Mouse (Mus musculus) ovary, adult 2 months (tissue): ENCODE measurements around the gene Rapsn. TPM values are rescaled to one million over a fixed set of nuclear protein-coding genes. Genes with fewer than 3 reads are reported as not detected.

Experiments used
- polyA plus RNA-seq: library from polyadenylated mRNA; depleted of rRNA; stranded (reverse); fragments of >200 nt; gene quantifications from 2 replicates; pipeline ENCODE4 v1.2.3, GENCODE M21; 2012; rRNA removed

Rapsn gene
- 11.2 and 11.7 TPM in 2 replicates for polyA plus RNA-seq

DNA sequence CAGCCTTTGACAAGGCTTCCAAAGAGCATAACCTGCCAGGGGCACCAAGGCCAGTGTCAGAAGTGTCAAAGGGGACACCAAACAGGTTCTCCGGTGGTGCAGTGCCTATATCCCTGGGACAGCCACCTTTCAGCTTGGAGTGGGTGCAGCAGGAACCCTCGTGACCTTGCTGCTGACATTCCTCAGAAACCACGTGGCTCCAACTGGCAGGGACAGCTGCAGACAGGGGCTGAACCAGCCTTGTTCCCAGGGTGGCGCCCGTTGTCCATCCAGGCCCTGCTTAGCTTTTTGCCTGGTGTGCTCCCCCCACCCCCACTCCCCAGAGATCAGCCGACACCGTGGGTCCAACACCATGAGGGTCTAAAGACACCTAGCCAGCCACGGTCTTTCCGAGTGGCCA lies at the start of gene Rapsn:
Rapsn (plus strand) TSS at position 236 of the 400 bp plus-strand sequence.

DNA sequence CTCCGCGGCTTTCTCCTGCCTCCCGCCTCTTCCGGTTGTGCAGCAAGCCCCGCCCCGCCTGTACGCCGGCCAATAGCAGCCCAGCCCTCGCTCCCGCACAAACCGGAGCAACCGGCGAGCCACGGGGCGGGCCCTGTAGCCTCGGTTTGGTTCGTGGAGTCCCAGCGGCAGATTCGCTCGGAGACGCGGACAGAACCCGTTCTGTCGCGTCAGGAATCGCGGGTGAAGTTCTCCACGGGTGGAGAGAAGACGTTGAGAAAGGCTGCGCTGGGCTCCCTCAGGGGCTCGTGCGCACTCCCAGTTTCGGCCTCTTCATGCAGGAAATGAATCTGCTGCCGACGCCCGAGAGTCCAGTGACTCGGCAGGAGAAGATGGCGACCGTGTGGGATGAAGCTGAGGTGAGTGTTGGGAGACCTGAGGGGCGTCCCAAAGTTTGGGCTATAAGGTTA lies 18.5 kb downstream of the Rapsn start, which contains the start of gene Psmc3:
Psmc3 (plus strand) TSS at position 76 of the 449 bp plus-strand sequence.

DNA sequence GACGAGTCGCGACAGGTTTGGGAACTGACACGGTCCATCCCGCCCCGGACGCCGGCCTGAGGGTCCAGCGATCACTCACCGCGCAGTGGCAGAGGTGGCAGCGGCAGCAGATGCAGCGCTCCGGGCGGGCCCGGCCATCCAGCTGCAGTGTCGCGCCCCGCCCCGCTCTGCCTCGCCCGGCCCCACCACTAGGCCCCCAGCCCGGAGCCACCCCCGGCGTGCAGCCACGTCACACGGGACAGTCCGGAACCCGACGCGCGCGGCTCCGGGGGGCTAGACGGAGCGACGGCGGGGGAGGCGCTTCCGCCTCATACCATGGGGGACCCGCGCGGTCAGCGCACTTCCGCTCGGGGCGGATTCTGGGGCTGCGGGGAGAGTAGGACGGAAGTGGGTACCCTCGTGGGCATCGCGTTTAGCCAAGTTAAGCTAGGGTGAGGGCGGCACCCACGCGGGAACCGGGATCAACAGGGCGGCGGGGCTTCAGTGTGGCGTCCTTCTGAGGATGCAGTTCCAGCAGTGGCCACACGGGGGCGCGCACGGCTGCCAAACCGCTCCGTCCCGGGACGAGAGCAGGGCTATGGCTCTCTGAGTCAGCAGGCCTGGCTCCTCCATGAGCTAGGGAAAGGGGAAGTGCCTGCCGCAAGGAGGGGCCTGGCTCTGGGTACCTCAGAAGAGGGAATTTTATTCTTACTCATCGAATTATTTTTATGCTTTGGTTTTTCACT lies 34.8 kb downstream of the Rapsn start, which contains the start of gene Slc39a13:
Slc39a13 (minus strand) TSS at position 342 of the 725 bp plus-strand sequence.

DNA sequence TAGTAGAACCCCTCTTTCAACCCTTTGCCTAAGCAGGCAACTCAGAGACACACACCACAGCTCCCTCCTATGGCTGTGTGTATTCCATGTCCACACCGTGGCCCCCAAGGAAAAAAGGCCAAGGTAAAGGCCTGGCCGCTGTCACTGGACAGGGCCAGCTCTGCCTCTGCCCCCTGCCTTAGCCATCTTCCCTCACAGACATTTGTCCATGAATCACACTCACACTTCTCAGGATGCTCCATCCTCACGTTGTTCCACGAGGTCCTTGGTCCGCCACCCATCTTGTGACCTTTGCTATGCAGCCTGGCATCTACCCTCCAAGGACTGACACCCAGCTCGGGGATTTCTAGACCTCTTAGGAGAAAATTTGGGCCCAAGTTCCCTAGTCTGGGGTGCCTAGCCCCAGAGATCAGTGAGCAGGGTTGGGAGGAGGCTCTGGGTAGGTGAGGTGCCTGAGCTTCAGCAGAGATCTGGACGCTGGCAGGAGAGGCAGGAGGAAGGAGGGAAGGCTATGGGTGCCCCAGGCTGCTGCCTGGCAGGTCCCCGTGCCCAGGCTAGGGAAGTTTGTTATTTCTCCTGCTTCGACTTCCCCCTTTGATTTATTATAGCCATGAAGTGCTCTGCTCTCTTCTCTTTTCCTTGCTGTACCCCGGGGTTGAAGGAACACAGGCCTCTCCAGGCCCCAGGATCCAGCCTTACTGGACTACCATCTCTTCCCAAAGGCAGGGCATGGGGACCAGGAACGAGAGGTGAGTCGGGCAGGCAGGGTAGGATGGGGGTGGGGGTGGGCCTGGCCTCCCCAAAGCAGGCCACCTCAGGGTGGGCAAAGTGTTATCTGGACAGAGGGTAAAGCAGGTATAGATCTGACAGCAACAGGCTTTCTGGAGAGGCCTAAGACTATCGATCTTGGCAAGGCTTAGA lies 46.6 kb downstream of the Rapsn start, which contains the start of gene Spi1:
Spi1 (plus strand) TSS at position 616 of the 921 bp plus-strand sequence.

Other genes with a start within 250 kb of the Rapsn start
- gene Mtch2, start 188.5 kb upstream of the Rapsn start, polyA plus RNA-seq, result 29.7 and 42.1 TPM in 2 replicates
- gene C1qtnf4, start 149.8 kb upstream of the Rapsn start, polyA plus RNA-seq, result 16.5 and 19.4 TPM in 2 replicates
- 23.7 and 26.8 TPM in 2 replicates for gene Kbtbd4, start 130.9 kb upstream of the Rapsn start, polyA plus RNA-seq
- 134 and 165 TPM in 2 replicates for gene Ndufs3, start 130.8 kb upstream of the Rapsn start, polyA plus RNA-seq
- 49.9 and 75.3 TPM in 2 replicates for gene Celf1, start 95.2 kb upstream of the Rapsn start, polyA plus RNA-seq
- gene Psmc3, start 18.4 kb downstream of the Rapsn start, polyA plus RNA-seq, result 106 and 121 TPM in 2 replicates
- 86.0 and 100 TPM in 2 replicates for gene Slc39a13, start 34.8 kb downstream of the Rapsn start, polyA plus RNA-seq
- 20.2 and 34.1 TPM in 2 replicates for gene Spi1, start 46.8 kb downstream of the Rapsn start, polyA plus RNA-seq
- gene Mybpc3, start 82.5 kb downstream of the Rapsn start, polyA plus RNA-seq, result 8.8 and 14.9 TPM in 2 replicates
- 11.5 and 13.8 TPM in 2 replicates for gene Madd, start 148.2 kb downstream of the Rapsn start, polyA plus RNA-seq
- gene Nr1h3, start 167.2 kb downstream of the Rapsn start, polyA plus RNA-seq, result 28.2 and 28.9 TPM in 2 replicates
- gene Acp2, start 167.3 kb downstream of the Rapsn start, polyA plus RNA-seq, result 28.6 and 35.5 TPM in 2 replicates
- 9.4 and 14.8 TPM in 2 replicates for gene Ddb2, start 201.4 kb downstream of the Rapsn start, polyA plus RNA-seq
- 56.6 and 63.1 TPM in 2 replicates for gene Pacsin3, start 220.3 kb downstream of the Rapsn start, polyA plus RNA-seq
- gene Arfgap2, start 229.4 kb downstream of the Rapsn start, polyA plus RNA-seq, result 41.4 and 45.3 TPM in 2 replicates